Mouse (Mus musculus): ENCODE results near the gene Rap1a.

The Rap1a gene

GRCm38 (mm10) chr3:105688536-105688935 lies 112.6 kb downstream of the Rap1a start:
- DNase-seq (ENCODE audit: low read depth), result no peak

GRCm38 (mm10) chr3:105687324-105688060 lies 113.6 kb downstream of the Rap1a start, which contains the start of gene Ddx20:
Ddx20 (minus strand) TSS chr3:105687574.
- DNase-seq (ENCODE audit: low read depth), result peak; percentile 96

- DNase-seq (ENCODE audit: low read depth), result no peak
Measured at GRCm38 (mm10) chr3:105686394-105687323, 114.5 kb downstream of the Rap1a start.

- DNase-seq (ENCODE audit: low read depth), result no peak
Measured at GRCm38 (mm10) chr3:105680346-105680745, 120.8 kb downstream of the Rap1a start.

Measured in c-Kit-positive CD71-negative TER-119-negative erythroid progenitor cells, embryonic 14.5 days (primary cell).